Mouse (Mus musculus) liver, embryonic 11.5 days (tissue): Measurements from ENCODE around the gene Mrpl42. TPM values are rescaled to one million over a fixed set of nuclear protein-coding genes. Genes with fewer than 3 reads are reported as not detected.

Experiments
- ATAC-seq: fragments of 200-750 bp; cut with Nextera tagmentation; replicated peaks from 2 replicates; pipeline ENCODE4 v1.8.0; 2017; ENCODE audit warnings: moderate number of reproducible peaks, mild to moderate bottlenecking, moderate TSS enrichment, moderate library complexity; ENCODE audit not compliant: low FRiP score
- DNase-seq: peaks from one replicate; pipeline ENCODE4 v3.0.0-alpha.2; 2017; ENCODE audit warnings: low spot score
- H3K27ac ChIP-seq: fragments of 300-500 bp; sonication (generic); 2 replicates; pipeline ENCODE4 v1.5.1; 2014; ENCODE audit warnings: mild to moderate bottlenecking, low read depth, low read length, control low read depth
- H3K27me3 ChIP-seq: fragments of 300-500 bp; sonication (generic); replicated peaks from 2 replicates; pipeline ENCODE4 v1.6.1; 2014; ENCODE audit warnings: low read length, mixed read lengths; ENCODE audit not compliant: control insufficient read depth, insufficient read depth
- H3K36me3 ChIP-seq: fragments of 300-500 bp; sonication (generic); 2 replicates; pipeline ENCODE4 v1.6.1; 2014; ENCODE audit warnings: mild to moderate bottlenecking, low read length, moderate library complexity, mixed read lengths; ENCODE audit not compliant: control insufficient read depth, insufficient read depth
- H3K4me1 ChIP-seq: fragments of 300-500 bp; sonication (generic); replicated peaks from 2 replicates; pipeline ENCODE4 v1.6.1; 2014; ENCODE audit warnings: low read length, mixed read lengths; ENCODE audit not compliant: control insufficient read depth, insufficient read depth
- H3K4me2 ChIP-seq: fragments of 300-500 bp; sonication (generic); 2 replicates; pipeline ENCODE4 v1.6.1; 2014; ENCODE audit warnings: mild to moderate bottlenecking, control low read depth, moderate library complexity
- H3K4me3 ChIP-seq: fragments of 300-500 bp; sonication (generic); 2 replicates; pipeline ENCODE4 v1.5.1; 2014; ENCODE audit warnings: low read depth, low read length, control low read depth
- H3K9ac ChIP-seq: fragments of 300-500 bp; sonication (generic); 2 replicates; pipeline ENCODE4 v1.6.1; 2014; ENCODE audit warnings: low read depth, low read length, control low read depth
- H3K9me3 ChIP-seq: fragments of 300-500 bp; sonication (generic); 2 replicates; pipeline ENCODE4 v1.6.1; 2016; ENCODE audit warnings: low read length, inconsistent platforms, mixed read lengths; ENCODE audit not compliant: control insufficient read depth
- WGBS: fragments of 180-500 bp; shearing (Covaris S2); extraction: QIAGEN DNeasy Blood & Tissue Kit; methylation state at CpG from one replicate; pipeline ENCODE4 v1.1.7; 2014; 5-methylcytosine and 5-hydroxymethylcytosine counted together
- polyA plus RNA-seq: library from polyadenylated mRNA; unstranded; fragments of >200 nt; fragmentation: Nextera tagmentation; extraction: Ambion mirVana; gene quantifications from 2 replicates; pipeline ENCODE4 v1.2.1, GENCODE M21; 2014

The Mrpl42 gene
- polyA plus RNA-seq, 1 experiment from 2014 or later: 391 TPM

DNA sequence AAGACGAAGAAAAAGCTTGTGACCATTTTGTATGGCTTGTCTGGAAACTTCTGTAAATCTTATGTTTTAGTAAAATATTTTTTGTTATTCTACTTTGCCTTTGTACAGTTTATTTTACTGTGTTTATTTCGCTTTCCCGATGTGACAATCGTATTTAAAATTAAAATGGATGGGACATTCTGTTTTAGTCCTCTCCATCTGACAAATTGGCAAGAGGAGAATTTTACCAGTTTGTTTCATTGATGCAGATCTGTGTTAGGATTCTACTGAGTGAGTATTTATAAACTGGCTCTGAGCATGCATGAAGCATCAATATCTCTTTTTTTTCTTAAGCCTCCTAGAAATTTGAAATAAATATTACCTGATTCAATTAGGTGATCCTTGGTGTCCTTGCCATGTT is 41.2 kb upstream of the Mrpl42 start:
- no peaks in the 10 kb centered on the region for H3K27me3 ChIP-seq
- H3K4me2 ChIP-seq: no peak overlapping the region
- no peaks in the 10 kb centered on the region for H3K9me3 ChIP-seq
- no peak overlapping the region for H3K27ac ChIP-seq
- peaks cover 11% of the 10 kb centered on the region; the same call in 1 of the 2 replicates for H3K36me3 ChIP-seq
- H3K9ac ChIP-seq: no peak overlapping the region
- peaks cover 2% of the 10 kb centered on the region; the same call in 1 of the 2 replicates for H3K4me1 ChIP-seq
- H3K4me3 ChIP-seq: no peak overlapping the region
- WGBS: 92% methylated on average over 4 of the region's 4 CpGs
- DNase-seq (no peak), ATAC-seq (no peak)

DNA sequence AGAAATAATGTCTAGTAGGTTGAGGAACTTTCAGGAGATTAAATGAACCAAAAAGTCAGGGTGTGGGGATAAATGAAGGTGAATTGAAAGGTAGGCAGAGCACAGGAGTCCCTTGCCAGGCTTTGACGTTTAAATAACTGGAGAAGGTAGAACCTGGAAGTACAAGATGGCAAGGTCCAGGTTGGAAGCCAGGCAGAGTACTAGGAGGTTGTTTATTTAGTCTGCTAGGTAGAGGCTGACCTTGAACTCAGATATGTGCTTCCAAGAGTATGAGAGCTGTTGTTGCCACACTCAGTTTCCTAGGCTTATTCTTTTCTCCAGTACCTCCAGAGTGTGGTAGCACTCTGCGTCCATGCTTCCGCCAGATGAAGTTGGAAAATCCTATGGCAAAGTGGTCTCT is 38.1 kb upstream of the Mrpl42 start:
- H3K4me3 ChIP-seq: no peak overlapping the region
- H3K9me3 ChIP-seq: no peaks in the 10 kb centered on the region
- H3K4me2 ChIP-seq: no peak overlapping the region
- no peak overlapping the region for H3K27ac ChIP-seq
- H3K27me3 ChIP-seq: no peaks in the 10 kb centered on the region
- no peaks in the 10 kb centered on the region; the same call in 1 of the 2 replicates for H3K36me3 ChIP-seq
- 83% methylated on average over 3 of the region's 3 CpGs for WGBS
- H3K9ac ChIP-seq: no peak overlapping the region
- DNase-seq (no peak), ATAC-seq (no peak)
- H3K4me1 ChIP-seq: peaks cover 2% of the 10 kb centered on the region; the same call in 1 of the 2 replicates

DNA sequence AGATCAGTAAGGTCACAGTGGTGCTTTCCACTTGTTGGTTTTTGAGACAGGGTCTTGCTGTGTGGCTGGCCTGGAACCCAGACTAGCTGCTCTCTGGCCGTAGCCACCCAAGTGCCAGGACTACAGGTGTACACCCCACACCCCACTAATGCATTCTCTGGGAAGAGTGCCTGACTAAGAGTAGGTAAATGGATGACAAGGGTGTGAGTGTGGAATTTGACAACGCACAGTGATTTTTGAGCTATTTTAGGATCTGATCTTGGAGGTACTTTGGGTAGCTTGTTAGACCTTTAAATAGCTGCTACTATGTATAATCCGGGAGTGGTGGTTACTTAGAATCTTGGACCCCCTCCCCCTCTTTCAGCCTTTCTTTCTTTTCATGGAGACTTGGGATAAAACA is 37.5 kb upstream of the Mrpl42 start:
- H3K27ac ChIP-seq: no peak overlapping the region
- no peak overlapping the region for H3K4me2 ChIP-seq
- WGBS: 83% methylated on average over 3 of the region's 3 CpGs
- DNase-seq (no peak), ATAC-seq (no peak)
- H3K9ac ChIP-seq: no peak overlapping the region
- H3K4me1 ChIP-seq: peaks cover 2% of the 10 kb centered on the region; the same call in 1 of the 2 replicates
- H3K27me3 ChIP-seq: no peaks in the 10 kb centered on the region
- no peak overlapping the region for H3K4me3 ChIP-seq
- no peaks in the 10 kb centered on the region for H3K9me3 ChIP-seq
- no peaks in the 10 kb centered on the region for H3K36me3 ChIP-seq

DNA sequence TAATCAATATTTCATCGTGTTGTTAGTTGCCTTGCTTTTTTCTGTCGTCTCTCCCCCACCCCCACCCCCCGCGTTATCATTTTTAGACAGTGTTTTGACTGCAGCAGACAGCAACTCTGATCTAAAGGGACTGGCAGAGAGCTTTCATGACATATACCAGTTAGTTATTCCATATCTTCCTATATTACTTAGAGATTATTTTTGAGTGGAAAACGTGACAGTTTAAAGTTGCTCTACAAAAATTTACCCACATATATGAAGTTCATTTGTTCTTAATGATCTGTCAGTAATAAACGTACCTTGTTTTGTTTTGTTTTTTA is 34.4 kb upstream of the Mrpl42 start:
- no peak overlapping the region for H3K9ac ChIP-seq
- H3K36me3 ChIP-seq: no peaks in the 10 kb centered on the region
- H3K27ac ChIP-seq: no peak overlapping the region; the same call in 1 of the 2 replicates
- H3K9me3 ChIP-seq: no peaks in the 10 kb centered on the region
- ATAC-seq: no peak
- WGBS: 66% methylated on average over 6 of the region's 6 CpGs
- H3K4me2 ChIP-seq: no peak overlapping the region
- DNase-seq: no peak
- H3K4me3 ChIP-seq: no peak overlapping the region
- peaks cover 8% of the 10 kb centered on the region for H3K4me1 ChIP-seq
- H3K27me3 ChIP-seq: no peaks in the 10 kb centered on the region

DNA sequence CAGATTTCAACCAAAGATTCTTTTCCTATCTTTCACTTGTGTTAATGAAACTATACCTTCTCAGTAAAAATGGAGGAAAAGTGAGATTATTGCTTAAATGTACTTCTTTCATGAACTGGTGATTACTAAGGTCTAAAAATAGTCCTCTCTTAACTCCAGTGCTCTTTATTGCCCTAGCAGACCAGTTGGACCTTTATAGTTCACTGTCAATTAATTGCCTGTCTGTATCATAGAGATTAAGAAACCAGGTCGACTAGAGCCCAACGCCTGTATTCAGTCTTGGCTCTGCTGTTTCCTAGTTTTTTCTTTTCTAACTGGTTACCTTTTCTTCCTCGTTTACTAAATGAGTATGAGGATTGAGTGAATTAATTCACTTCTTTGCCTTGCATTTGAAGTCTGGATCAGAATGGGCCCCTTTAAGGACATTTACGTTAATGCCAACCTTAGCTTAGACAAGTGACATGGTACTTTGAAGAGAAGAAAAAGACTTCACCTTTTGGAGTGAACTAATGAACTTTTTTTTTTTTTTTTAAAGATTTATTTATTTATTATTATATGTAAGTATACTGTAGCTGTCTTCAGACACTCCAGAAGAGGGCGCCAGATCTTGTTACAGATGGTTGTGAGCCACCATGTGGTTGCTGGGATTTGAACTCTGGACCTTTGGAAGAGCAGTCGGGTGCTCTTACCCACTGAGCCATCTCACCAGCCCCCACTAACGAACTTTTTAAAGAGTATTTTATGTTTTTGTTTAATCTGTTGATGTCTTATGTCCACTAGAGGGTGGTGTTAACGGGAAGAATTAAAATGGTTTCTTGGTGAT is 33.9 kb upstream of the Mrpl42 start:
- no peak overlapping the region for H3K4me2 ChIP-seq
- H3K4me3 ChIP-seq: no peak overlapping the region
- no peaks in the 10 kb centered on the region for H3K27me3 ChIP-seq
- no peak overlapping the region for H3K9ac ChIP-seq
- peaks cover 8% of the 10 kb centered on the region for H3K4me1 ChIP-seq
- ATAC-seq (no peak), DNase-seq (no peak)
- no peaks in the 10 kb centered on the region for H3K36me3 ChIP-seq
- whole genome bisulfite sequencing: 82% methylated on average over 8 of the region's 8 CpGs
- no peaks in the 10 kb centered on the region for H3K9me3 ChIP-seq
- H3K27ac ChIP-seq: no peak overlapping the region; the same call in 1 of the 2 replicates

DNA sequence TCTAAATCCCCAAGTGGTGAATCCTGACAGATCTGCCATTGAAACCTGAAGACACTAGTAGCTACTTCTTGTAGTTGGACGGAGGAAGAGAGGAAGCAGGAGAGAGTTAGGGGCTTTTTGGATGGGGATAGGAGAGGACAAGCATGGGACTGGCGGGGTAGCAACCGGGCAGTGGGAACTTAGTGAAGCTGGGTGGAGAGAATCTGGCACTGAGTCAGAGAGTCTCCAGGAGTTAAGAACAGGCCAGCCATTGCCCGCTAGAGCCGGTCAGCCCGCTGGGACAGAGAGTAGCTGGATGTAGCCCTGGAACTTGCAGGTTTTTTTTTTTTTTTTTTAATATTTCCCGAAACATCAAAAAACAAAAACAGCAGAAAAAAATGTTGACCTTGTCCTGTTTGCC is 31.6 kb upstream of the Mrpl42 start:
- Histone ChIP-seq H3K4me3 (no peak overlapping the region), H3K36me3 (no peaks in the 10 kb centered on the region), H3K4me1 (peaks cover 9% of the 10 kb centered on the region), H3K4me2 (no peak overlapping the region), H3K9me3 (no peaks in the 10 kb centered on the region), H3K27ac (no peak overlapping the region), H3K9ac (no peak overlapping the region), H3K27me3 (no peaks in the 10 kb centered on the region)
- WGBS: 90% methylated on average over 7 of the region's 7 CpGs
- ATAC-seq: no peak
- no peak for DNase-seq

DNA sequence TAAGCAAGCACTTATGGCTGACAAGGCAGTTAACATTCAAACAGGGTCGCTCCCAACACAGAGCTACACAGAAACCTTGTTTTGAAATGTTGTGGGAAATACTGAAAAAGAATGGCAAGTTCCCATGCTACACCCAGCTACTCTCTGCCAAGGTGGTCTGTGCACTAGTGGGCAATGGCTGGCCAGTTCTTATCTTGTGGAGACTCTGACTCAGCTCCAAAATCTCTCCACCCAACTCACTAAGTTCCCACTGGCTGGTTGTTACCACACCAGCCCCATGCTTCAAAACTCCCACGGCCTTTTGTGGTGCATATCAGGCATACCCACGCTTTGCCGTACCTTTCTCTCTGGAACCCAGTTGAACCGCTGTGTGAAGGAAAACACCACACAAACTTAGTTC is 31.2 kb upstream of the Mrpl42 start:
- no peak overlapping the region for H3K4me2 ChIP-seq
- peaks cover 9% of the 10 kb centered on the region for H3K4me1 ChIP-seq
- H3K27ac ChIP-seq: no peak overlapping the region

DNA sequence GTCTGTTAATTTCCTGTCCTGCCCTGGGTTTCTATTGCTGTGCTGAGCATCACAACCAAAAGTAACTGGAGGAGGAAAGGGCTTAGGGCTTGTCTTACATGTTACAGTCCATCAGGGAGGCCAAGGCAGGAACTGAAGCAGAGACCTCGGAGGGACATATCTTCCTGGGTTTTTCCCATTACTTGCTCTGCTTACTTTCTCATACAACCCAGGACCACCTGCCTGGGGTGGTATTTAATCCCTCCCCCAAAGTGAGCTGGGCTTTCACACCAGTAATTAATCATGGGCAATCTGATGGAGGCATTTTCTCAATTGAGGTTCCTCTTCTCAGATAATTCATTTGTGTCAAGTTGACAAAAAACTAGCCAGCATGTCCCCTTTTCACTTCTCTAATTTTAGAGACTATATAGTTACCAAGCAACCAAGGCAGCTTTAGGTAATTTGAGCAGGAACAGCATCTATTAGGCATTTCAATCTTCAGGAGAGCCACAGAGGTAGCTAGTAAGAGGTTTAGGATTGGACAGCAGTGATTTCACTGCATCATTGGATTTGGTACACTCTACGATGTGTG is 28.9 kb upstream of the Mrpl42 start:
- Histone ChIP-seq H3K4me3 (no peak overlapping the region), H3K9me3 (no peaks in the 10 kb centered on the region), H3K27ac (no peak overlapping the region), H3K36me3 (no peaks in the 10 kb centered on the region), H3K9ac (no peak overlapping the region), H3K27me3 (no peaks in the 10 kb centered on the region), H3K4me1 (peaks cover 9% of the 10 kb centered on the region), H3K4me2 (no peak overlapping the region)
- no peak for ATAC-seq
- 73% methylated on average over 2 of the region's 2 CpGs for WGBS
- DNase-seq: no peak

More for the DNA sequence above, 31.2 kb upstream of the Mrpl42 start:
- Histone ChIP-seq H3K27me3 (no peaks in the 10 kb centered on the region), H3K36me3 (no peaks in the 10 kb centered on the region), H3K9me3 (no peaks in the 10 kb centered on the region), H3K4me3 (no peak overlapping the region), H3K9ac (no peak overlapping the region)
- DNase-seq (no peak), ATAC-seq (no peak)
- 80% methylated on average over 5 of the region's 5 CpGs for WGBS
